Mouse (Mus musculus): ENCODE measurements around the gene Lrrc74a.

DNA sequence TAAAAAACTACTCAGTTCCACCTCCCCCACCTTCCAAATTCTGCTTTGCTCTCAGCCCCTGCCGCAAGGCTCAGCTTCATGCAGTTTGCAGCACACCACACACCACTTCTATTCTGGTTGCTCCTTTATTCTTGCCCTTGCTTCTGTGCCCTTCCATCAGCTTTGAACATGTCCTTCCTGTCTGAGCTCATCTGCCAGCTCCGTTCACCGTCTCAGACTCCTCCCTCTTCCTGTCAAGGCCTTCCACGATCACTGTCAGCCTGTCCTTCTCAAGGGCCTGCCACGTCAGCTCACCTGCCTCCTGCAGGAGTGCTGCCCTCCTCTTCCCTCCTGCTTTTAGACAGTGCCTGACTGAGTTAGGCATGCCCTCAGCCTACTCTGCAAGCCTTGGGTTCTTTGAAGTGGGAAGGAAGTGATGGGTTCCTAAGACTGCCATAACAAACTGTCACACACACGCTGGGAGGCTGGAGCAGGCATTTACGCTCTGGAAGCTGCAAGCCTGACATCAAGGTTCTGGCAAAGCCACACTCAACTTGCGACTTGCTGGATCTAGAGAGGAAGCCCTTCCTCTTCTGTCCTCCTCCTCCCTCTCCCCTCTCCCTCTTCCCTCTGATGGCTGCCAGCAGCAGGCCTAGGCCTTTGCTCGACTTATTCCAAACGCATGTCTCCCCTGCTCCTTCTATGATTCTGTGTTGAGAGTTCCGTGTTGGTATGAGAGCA is 76.7 kb downstream of the Lrrc74a start:
- TF ChIP-seq CTCF (IDR thresholded peaks at IDR 0.05; ENCODE audit: low read depth) (no peak), EP300 (IDR thresholded peaks at IDR 0.05; ENCODE audit: low read depth) (no peak)
